Mouse (Mus musculus) forebrain, embryonic 15.5 days (tissue): Measurements from ENCODE around the gene Gss. TPM values are rescaled to one million over a fixed set of nuclear protein-coding genes. Genes with fewer than 3 reads are reported as not detected.
"Not testable (repeated sequence)": the region's sequence is repeated elsewhere in the genome, so short reads cannot be mapped to it uniquely, and the experiment has no call there.

ENCODE experiments used
- ATAC-seq: fragments of 200-750 bp; cut with Nextera tagmentation; replicated peaks from 2 replicates; pipeline ENCODE4 v1.8.0; 2017; ENCODE audit warnings: mild to moderate bottlenecking, moderate TSS enrichment, moderate library complexity
- H3K27ac ChIP-seq: fragments of 300-500 bp; sonication (generic); replicated peaks from 2 replicates; pipeline ENCODE4 v1.5.1; 2015; ENCODE audit warnings: mild to moderate bottlenecking, inconsistent platforms
- H3K27me3 ChIP-seq: fragments of 300-500 bp; sonication (generic); 2 replicates; pipeline ENCODE4 v1.6.1; 2015; ENCODE audit warnings: inconsistent platforms
- H3K36me3 ChIP-seq: fragments of 300-500 bp; sonication (generic); 2 replicates; pipeline ENCODE4 v1.6.1; 2015; ENCODE audit warnings: mild to moderate bottlenecking, inconsistent platforms
- H3K4me1 ChIP-seq: fragments of 300-500 bp; sonication (generic); 2 replicates; pipeline ENCODE4 v1.6.1; 2015; ENCODE audit warnings: inconsistent platforms
- H3K4me2 ChIP-seq: fragments of 300-500 bp; sonication (generic); replicated peaks from 2 replicates; pipeline ENCODE4 v1.6.1; 2015; ENCODE audit warnings: mild to moderate bottlenecking, inconsistent platforms
- H3K4me3 ChIP-seq: fragments of 300-500 bp; sonication (generic); 2 replicates; pipeline ENCODE4 v1.5.1; 2015; ENCODE audit warnings: mild to moderate bottlenecking, inconsistent platforms
- H3K9ac ChIP-seq: fragments of 300-500 bp; sonication (generic); replicated peaks from 2 replicates; pipeline ENCODE4 v1.6.1; 2015; ENCODE audit warnings: mild to moderate bottlenecking, inconsistent platforms
- H3K9me3 ChIP-seq: fragments of 300-500 bp; sonication (generic); 2 replicates; pipeline ENCODE4 v1.6.1; 2016; ENCODE audit warnings: inconsistent platforms
- WGBS: fragments of 180-500 bp; shearing (Covaris S2); methylation state at CpG from one replicate; pipeline ENCODE4 v1.1.7; 2015; ENCODE audit warnings: mixed read lengths; 5-methylcytosine and 5-hydroxymethylcytosine counted together
- polyA plus RNA-seq: library from polyadenylated mRNA; unstranded; fragments of >200 nt; fragmentation: Nextera tagmentation; extraction: Ambion mirVana; gene quantifications from 2 replicates; pipeline ENCODE4 v1.2.1, GENCODE M21; 2015

Gene Gss
- polyA plus RNA-seq, 1 experiment from 2014 or later = 12.8 TPM

GRCm38 (mm10) chr2:155613326-155613755 is 20.7 kb upstream of the Gss start:
- Histone ChIP-seq H3K27me3 (no peaks in the 10 kb centered on the region), H3K4me1 (peaks cover 6% of the 10 kb centered on the region; the same call in 1 of the 2 replicates), H3K36me3 (no peaks in the 10 kb centered on the region), H3K4me3 (peak overlapping the region; percentile 19), H3K9ac (no peak overlapping the region), H3K9me3 (no peaks in the 10 kb centered on the region), H3K27ac (no peak overlapping the region), H3K4me2 (peak overlapping the region; percentile 38)
- ATAC-seq = peak; percentile 60
- 8% methylated on average over 20 of the region's 20 CpGs for WGBS

GRCm38 (mm10) chr2:155611834-155612550 is 19.4 kb upstream of the Gss start:
- ATAC-seq = no peak
- H3K4me1 ChIP-seq = peaks cover 6% of the 10 kb centered on the region; the same call in 1 of the 2 replicates
- 78% methylated on average over 9 of the region's 9 CpGs for WGBS

GRCm38 (mm10) chr2:155610978-155611377 is 18.4 kb upstream of the Gss start, which contains the start of gene Myh7b:
Gene Myh7b (plus strand): TSS chr2:155611212.
- no peak within 1 kb of the TSS for H3K4me2 ChIP-seq
- no peak within 1 kb of the TSS for H3K4me3 ChIP-seq
- no peaks in the 10 kb centered on the region for H3K27me3 ChIP-seq
- no peaks in the 10 kb centered on the region for H3K36me3 ChIP-seq
- H3K27ac ChIP-seq = no peak within 1 kb of the TSS
- peaks cover 6% of the 10 kb centered on the region; the same call in 1 of the 2 replicates for H3K4me1 ChIP-seq
- H3K9ac ChIP-seq = no peak within 1 kb of the TSS
- WGBS = 47% methylated on average over 4 of the region's 4 CpGs
- no peak for ATAC-seq
- no peaks in the 10 kb centered on the region for H3K9me3 ChIP-seq

More at GRCm38 (mm10) chr2:155611834-155612550, 19.4 kb upstream of the Gss start:
- no peak overlapping the region for H3K9ac ChIP-seq
- H3K27ac ChIP-seq = no peak overlapping the region
- no peak overlapping the region for H3K4me2 ChIP-seq
- no peaks in the 10 kb centered on the region for H3K36me3 ChIP-seq
- no peaks in the 10 kb centered on the region for H3K9me3 ChIP-seq
- H3K27me3 ChIP-seq = no peaks in the 10 kb centered on the region
- no peak overlapping the region for H3K4me3 ChIP-seq

- H3K4me3 ChIP-seq = no peak overlapping the region
- WGBS = 82% methylated on average over 4 of the region's 4 CpGs
- ATAC-seq = no peak
These were observed 13.8 kb upstream of the Gss start for GRCm38 (mm10) chr2:155606360-155606759.

GRCm38 (mm10) chr2:155605236-155605589 is 12.6 kb upstream of the Gss start:
- H3K4me1 ChIP-seq, H3K27ac ChIP-seq, ATAC-seq, H3K4me3 ChIP-seq, H3K4me2 ChIP-seq, H3K36me3 ChIP-seq, H3K9me3 ChIP-seq, H3K9ac ChIP-seq, H3K27me3 ChIP-seq: not testable (repeated sequence)
- WGBS = 90% methylated on average over 4 of the region's 4 CpGs

More at GRCm38 (mm10) chr2:155606360-155606759, 13.8 kb upstream of the Gss start:
- Histone ChIP-seq H3K36me3 (no peaks in the 10 kb centered on the region), H3K27ac (no peak overlapping the region), H3K9me3 (no peaks in the 10 kb centered on the region), H3K9ac (no peak overlapping the region), H3K4me2 (no peak overlapping the region), H3K4me1 (no peaks in the 10 kb centered on the region), H3K27me3 (no peaks in the 10 kb centered on the region)

GRCm38 (mm10) chr2:155604560-155605235 is 12.1 kb upstream of the Gss start:
- 59% methylated on average over 10 of the region's 10 CpGs for WGBS
- H3K9ac ChIP-seq = no peak overlapping the region
- ATAC-seq = no peak
- H3K36me3 ChIP-seq = no peaks in the 10 kb centered on the region
- H3K9me3 ChIP-seq = no peaks in the 10 kb centered on the region
- no peaks in the 10 kb centered on the region for H3K27me3 ChIP-seq
- no peak overlapping the region for H3K27ac ChIP-seq
- H3K4me1 ChIP-seq = no peaks in the 10 kb centered on the region
- H3K4me3 ChIP-seq = no peak overlapping the region
- no peak overlapping the region for H3K4me2 ChIP-seq

- ATAC-seq = no peak
- no peaks in the 10 kb centered on the region for H3K36me3 ChIP-seq
- H3K4me3 ChIP-seq = no peak overlapping the region
- no peak overlapping the region for H3K9ac ChIP-seq
- no peak overlapping the region for H3K27ac ChIP-seq
- 66% methylated on average over 3 of the region's 3 CpGs for WGBS
- H3K4me2 ChIP-seq = no peak overlapping the region
- no peaks in the 10 kb centered on the region for H3K9me3 ChIP-seq
- H3K27me3 ChIP-seq = no peaks in the 10 kb centered on the region
- no peaks in the 10 kb centered on the region for H3K4me1 ChIP-seq
These were observed 11.1 kb upstream of the Gss start for GRCm38 (mm10) chr2:155603707-155604106.

GRCm38 (mm10) chr2:155595516-155595915 is 2.9 kb upstream of the Gss start:
- H3K27ac ChIP-seq = no peak overlapping the region
- H3K9ac ChIP-seq = no peak overlapping the region
- H3K9me3 ChIP-seq = no peaks in the 10 kb centered on the region
- H3K4me1 ChIP-seq = peaks cover 14% of the 10 kb centered on the region
- no peaks in the 10 kb centered on the region for H3K27me3 ChIP-seq
- H3K4me2 ChIP-seq = no peak overlapping the region
- no peak for ATAC-seq
- no peaks in the 10 kb centered on the region for H3K36me3 ChIP-seq
- no peak overlapping the region for H3K4me3 ChIP-seq
- WGBS = 79% methylated on average over 6 of the region's 6 CpGs

- H3K36me3 ChIP-seq = no peaks in the 10 kb centered on the region
- no peaks in the 10 kb centered on the region for H3K27me3 ChIP-seq
- H3K27ac ChIP-seq = peak overlapping the region; percentile 50; the same call in 1 of the 2 replicates
- H3K4me3 ChIP-seq = peak overlapping the region; percentile 69
- peaks cover 14% of the 10 kb centered on the region for H3K4me1 ChIP-seq
- H3K4me2 ChIP-seq = peak overlapping the region; percentile 81
- WGBS = 1% methylated on average over 9 of the region's 9 CpGs
- ATAC-seq = no peak; the same call in 1 of the 2 replicates
- H3K9ac ChIP-seq = peak overlapping the region; percentile 68
- H3K9me3 ChIP-seq = no peaks in the 10 kb centered on the region
These were observed 259 bp upstream of the Gss start for GRCm38 (mm10) chr2:155592854-155593283.

- Histone ChIP-seq H3K9ac (peak overlapping the region; percentile 68), H3K4me2 (peak overlapping the region; percentile 81), H3K27ac (peak overlapping the region; percentile 69), H3K27me3 (no peaks in the 10 kb centered on the region), H3K36me3 (no peaks in the 10 kb centered on the region), H3K4me1 (peaks cover 14% of the 10 kb centered on the region), H3K4me3 (peak overlapping the region; percentile 69), H3K9me3 (no peaks in the 10 kb centered on the region)
- 3% methylated on average over 6 of the region's 6 CpGs for WGBS
- ATAC-seq = no peak
These were observed 934 bp downstream of the Gss start for GRCm38 (mm10) chr2:155591676-155592075.

GRCm38 (mm10) chr2:155590876-155591275 is 1.7 kb downstream of the Gss start:
- H3K4me2 ChIP-seq = no peak overlapping the region
- H3K4me1 ChIP-seq = peaks cover 14% of the 10 kb centered on the region
- H3K9ac ChIP-seq = no peak overlapping the region
- no peak overlapping the region for H3K27ac ChIP-seq
- ATAC-seq = no peak
- no peak overlapping the region for H3K4me3 ChIP-seq
- no peaks in the 10 kb centered on the region for H3K9me3 ChIP-seq
- H3K27me3 ChIP-seq = no peaks in the 10 kb centered on the region
- no peaks in the 10 kb centered on the region for H3K36me3 ChIP-seq
- WGBS = 84% methylated on average over 2 of the region's 2 CpGs

GRCm38 (mm10) chr2:155589521-155589920 is 3.1 kb downstream of the Gss start:
- Histone ChIP-seq H3K36me3 (no peaks in the 10 kb centered on the region), H3K27ac (no peak overlapping the region), H3K9ac (no peak overlapping the region), H3K4me1 (peaks cover 14% of the 10 kb centered on the region), H3K4me2 (no peak overlapping the region), H3K27me3 (no peaks in the 10 kb centered on the region), H3K9me3 (no peaks in the 10 kb centered on the region), H3K4me3 (no peak overlapping the region)
- 76% methylated on average over 6 of the region's 6 CpGs for WGBS
- ATAC-seq = no peak
